Mouse (Mus musculus): ENCODE measurements around the gene Dedd. TPM values are rescaled to one million over a fixed set of nuclear protein-coding genes. Genes with fewer than 3 reads are reported as not detected.

Gene Dedd
- polyA plus RNA-seq, 1 experiment: 45.2 TPM

GRCm38 (mm10) chr1:171282086-171282805 is 46.7 kb upstream of the Dedd start:
- Histone ChIP-seq H3K27ac (ENCODE audit: insufficient read depth, low read length) (no peak overlapping the region), H3K9me3 (replicated peaks; ENCODE audit: control insufficient read depth, insufficient read depth, low read length, poor library complexity, severe bottlenecking) (no peaks in the 10 kb centered on the region), H3K27me3 (ENCODE audit: control insufficient read depth, insufficient read depth, low read length, poor library complexity, severe bottlenecking) (no peaks in the 10 kb centered on the region), H3K4me1 (ENCODE audit: control insufficient read depth, insufficient read depth, low read length) (no peaks in the 10 kb centered on the region), H3K4me3 (ENCODE audit: low read depth, low read length) (no peak overlapping the region), H3K36me3 (ENCODE audit: control insufficient read depth, insufficient read depth, low read length, poor library complexity, severe bottlenecking) (peaks cover 6% of the 10 kb centered on the region; the same call in 1 of the 2 replicates), H3K9ac (ENCODE audit: low read depth, poor library complexity, severe bottlenecking) (peak overlapping the region; percentile 59; the same call in 1 of the 2 replicates)
- TF ChIP-seq POLR2A (IDR thresholded peaks at IDR 0.05; ENCODE audit: insufficient read depth, low read length) (no peak), EP300 (IDR thresholded peaks at IDR 0.05; ENCODE audit: insufficient read depth, low read depth, low read length) (no peak), CTCF (IDR thresholded peaks at IDR 0.05; ENCODE audit: low read depth, low read length) (no peak)

- H3K9ac ChIP-seq (ENCODE audit: low read depth, poor library complexity, severe bottlenecking): no peak overlapping the region
- no peaks in the 10 kb centered on the region for H3K27me3 ChIP-seq (ENCODE audit: control insufficient read depth, insufficient read depth, low read length, poor library complexity, severe bottlenecking)
- H3K36me3 ChIP-seq (ENCODE audit: control insufficient read depth, insufficient read depth, low read length, poor library complexity, severe bottlenecking): 0 out of 2 replicates have a peak, but pooled peaks cover 6% of the 10 kb centered on the region
- TF ChIP-seq EP300 (IDR thresholded peaks at IDR 0.05; ENCODE audit: insufficient read depth, low read depth, low read length) (no peak), POLR2A (IDR thresholded peaks at IDR 0.05; ENCODE audit: insufficient read depth, low read length) (no peak), CTCF (IDR thresholded peaks at IDR 0.05; ENCODE audit: low read depth, low read length) (no peak)
- no peak overlapping the region for H3K27ac ChIP-seq (ENCODE audit: insufficient read depth, low read length)
- H3K4me1 ChIP-seq (ENCODE audit: control insufficient read depth, insufficient read depth, low read length): no peaks in the 10 kb centered on the region
- no peaks in the 10 kb centered on the region for H3K9me3 ChIP-seq (replicated peaks; ENCODE audit: control insufficient read depth, insufficient read depth, low read length, poor library complexity, severe bottlenecking)
- no peak overlapping the region for H3K4me3 ChIP-seq (ENCODE audit: low read depth, low read length)
These were observed 45.5 kb upstream of the Dedd start for GRCm38 (mm10) chr1:171283188-171284160.

DNA sequence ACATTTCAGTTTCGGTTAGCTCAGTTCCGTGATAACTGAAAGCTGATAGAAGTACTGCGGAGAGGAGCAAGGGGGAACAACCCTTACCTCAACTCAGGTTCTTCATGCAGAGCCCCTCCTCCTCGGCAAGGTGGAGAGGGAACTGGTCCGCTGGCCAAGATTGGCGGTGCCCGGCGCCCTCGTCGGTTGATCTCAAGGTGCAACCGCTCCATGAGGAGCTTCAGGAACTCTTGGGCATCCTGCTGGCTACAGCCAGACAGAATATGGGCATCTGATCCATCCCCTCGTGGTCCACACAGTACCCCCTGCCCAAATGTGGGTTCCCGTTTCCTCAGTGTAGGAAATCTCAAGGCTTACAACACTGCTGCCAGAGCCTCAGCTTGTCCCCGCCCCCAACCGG is 44.5 kb upstream of the Dedd start:
- H3K9ac ChIP-seq (ENCODE audit: low read depth, poor library complexity, severe bottlenecking): no peak overlapping the region
- H3K4me1 ChIP-seq (ENCODE audit: control insufficient read depth, insufficient read depth, low read length): peaks cover 2% of the 10 kb centered on the region
- no peak overlapping the region for H3K4me3 ChIP-seq (ENCODE audit: low read depth, low read length)
- H3K27ac ChIP-seq (ENCODE audit: insufficient read depth, low read length): no peak overlapping the region
- H3K27me3 ChIP-seq (ENCODE audit: control insufficient read depth, insufficient read depth, low read length, poor library complexity, severe bottlenecking): no peaks in the 10 kb centered on the region
- H3K36me3 ChIP-seq (ENCODE audit: control insufficient read depth, insufficient read depth, low read length, poor library complexity, severe bottlenecking): peaks cover 6% of the 10 kb centered on the region; the same call in 1 of the 2 replicates
- no peak for TF ChIP-seq CTCF (IDR thresholded peaks at IDR 0.05; ENCODE audit: low read depth, low read length)
- H3K9me3 ChIP-seq (replicated peaks; ENCODE audit: control insufficient read depth, insufficient read depth, low read length, poor library complexity, severe bottlenecking): no peaks in the 10 kb centered on the region

DNA sequence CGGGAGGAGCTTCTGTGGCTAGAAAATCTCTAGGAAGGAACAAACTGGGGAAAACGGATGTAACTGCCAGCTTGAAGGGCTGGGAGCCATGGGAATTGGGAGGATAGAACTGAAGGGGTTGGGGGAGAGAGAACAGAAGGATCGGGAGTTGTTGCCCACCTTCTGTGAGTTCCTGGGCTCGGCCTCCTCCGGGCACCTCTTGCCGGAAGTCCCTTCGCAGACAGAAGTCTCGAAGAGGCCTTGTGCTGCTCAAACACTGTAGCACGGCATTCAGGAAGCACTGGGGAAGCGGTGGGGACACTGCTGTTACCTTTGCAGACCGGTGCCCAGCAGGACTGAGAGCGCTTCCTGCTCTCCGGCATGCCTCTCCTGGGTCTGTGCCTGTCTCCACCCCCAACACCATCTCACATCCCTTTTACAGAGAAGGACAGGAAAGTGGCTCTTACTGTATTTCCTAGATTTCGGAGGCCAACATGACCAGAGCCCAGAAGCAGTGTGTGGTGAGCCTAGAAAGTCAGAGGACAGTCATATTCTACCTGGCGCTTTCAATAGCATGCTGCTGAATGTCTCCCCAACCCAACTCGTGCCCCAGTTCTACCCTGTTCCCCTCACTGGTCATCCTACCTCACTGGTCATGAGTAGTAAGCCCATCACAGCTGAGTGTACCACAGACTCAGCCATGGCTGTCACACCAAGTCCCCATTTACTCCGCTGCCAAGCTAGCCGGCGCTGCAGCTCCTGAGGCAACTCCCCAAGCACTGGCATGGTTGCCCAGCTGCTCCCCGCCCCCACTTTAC is 43.7 kb upstream of the Dedd start:
- Histone ChIP-seq H3K4me1 (ENCODE audit: control insufficient read depth, insufficient read depth, low read length) (peaks cover 2% of the 10 kb centered on the region), H3K4me3 (ENCODE audit: low read depth, low read length) (no peak overlapping the region), H3K36me3 (ENCODE audit: control insufficient read depth, insufficient read depth, low read length, poor library complexity, severe bottlenecking) (peaks cover 6% of the 10 kb centered on the region; the same call in 1 of the 2 replicates), H3K9ac (ENCODE audit: low read depth, poor library complexity, severe bottlenecking) (no peak overlapping the region), H3K9me3 (replicated peaks; ENCODE audit: control insufficient read depth, insufficient read depth, low read length, poor library complexity, severe bottlenecking) (no peaks in the 10 kb centered on the region), H3K27ac (ENCODE audit: insufficient read depth, low read length) (no peak overlapping the region), H3K27me3 (ENCODE audit: control insufficient read depth, insufficient read depth, low read length, poor library complexity, severe bottlenecking) (no peaks in the 10 kb centered on the region)
- TF ChIP-seq POLR2A (IDR thresholded peaks at IDR 0.05; ENCODE audit: insufficient read depth, low read length) (no peak), CTCF (IDR thresholded peaks at IDR 0.05; ENCODE audit: low read depth, low read length) (no peak), EP300 (IDR thresholded peaks at IDR 0.05; ENCODE audit: insufficient read depth, low read depth, low read length) (no peak)

GRCm38 (mm10) chr1:171286517-171286916 is 42.4 kb upstream of the Dedd start:
- no peak overlapping the region for H3K27ac ChIP-seq (ENCODE audit: insufficient read depth, low read length)

More at GRCm38 (mm10) chr1:171286517-171286916, 42.4 kb upstream of the Dedd start:
- H3K9ac ChIP-seq (ENCODE audit: low read depth, poor library complexity, severe bottlenecking): peak overlapping the region; percentile 28; the same call in 1 of the 2 replicates
- H3K4me1 ChIP-seq (ENCODE audit: control insufficient read depth, insufficient read depth, low read length): peaks cover 2% of the 10 kb centered on the region
- TF ChIP-seq EP300 (IDR thresholded peaks at IDR 0.05; ENCODE audit: insufficient read depth, low read depth, low read length): no peak
- TF ChIP-seq POLR2A (IDR thresholded peaks at IDR 0.05; ENCODE audit: insufficient read depth, low read length): no peak
- TF ChIP-seq CTCF (IDR thresholded peaks at IDR 0.05; ENCODE audit: low read depth, low read length): no peak
- no peaks in the 10 kb centered on the region for H3K27me3 ChIP-seq (ENCODE audit: control insufficient read depth, insufficient read depth, low read length, poor library complexity, severe bottlenecking)
- H3K4me3 ChIP-seq (ENCODE audit: low read depth, low read length): no peak overlapping the region; the same call in 1 of the 2 replicates
- H3K36me3 ChIP-seq (ENCODE audit: control insufficient read depth, insufficient read depth, low read length, poor library complexity, severe bottlenecking): peaks cover 6% of the 10 kb centered on the region; the same call in 1 of the 2 replicates
- no peaks in the 10 kb centered on the region for H3K9me3 ChIP-seq (replicated peaks; ENCODE audit: control insufficient read depth, insufficient read depth, low read length, poor library complexity, severe bottlenecking)

Measured in ES-Bruce4 (cell line).